ENCODE assay signal across 9 mouse cellular contexts in the genomic region with DNA sequence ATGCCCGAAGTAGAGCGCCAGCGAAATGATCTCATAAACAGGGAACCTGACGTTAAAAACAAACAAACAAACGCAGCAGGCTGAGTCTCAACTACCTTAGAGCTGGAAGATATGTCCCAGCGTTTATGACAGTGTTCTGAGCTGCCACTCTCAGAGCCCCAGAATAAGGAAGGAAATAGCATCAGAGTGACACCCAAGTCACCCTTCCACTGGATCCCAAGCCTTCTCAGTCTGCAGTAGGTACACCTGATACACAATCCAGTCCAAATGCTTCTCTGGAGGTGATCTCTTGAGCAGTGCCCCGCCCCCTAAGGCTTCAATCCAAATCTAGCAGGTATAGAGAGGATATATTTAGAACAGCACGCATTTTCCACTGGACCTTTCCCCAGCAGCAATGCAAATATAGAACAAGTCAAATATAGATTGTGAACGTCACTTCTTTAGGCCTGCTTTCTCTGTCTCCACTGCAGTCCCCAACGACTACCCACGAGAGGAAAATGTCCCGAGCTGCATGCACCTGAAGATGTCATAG. TPM values are rescaled to one million over a fixed set of nuclear protein-coding genes. Genes with fewer than 3 reads are reported as not detected.
A peak's percentile ranks its signal among the peaks of the same experiment; 100 is the strongest.
DNase-seq lines count a peak whose midpoint lies in the region; ATAC-seq lines count a peak whose summit lies in the region.
"Had no signal": no experiment of that assay in that cellular context is flagged by ENCODE, and none has a peak within 500 bp of the region (broad histone marks: within the 10 kb centered on the region; RNA-seq: fewer than 3 reads in every experiment).

No protein-coding gene starts in this region.

- no peak for ATAC-seq in heart, embryonic 11.5 days (replicated peaks; ENCODE audit: insufficient number of reproducible peaks, low FRiP score, low TSS enrichment)
- peak; percentile 19 for ATAC-seq in midbrain, embryonic 13.5 days

- H3K9me3 ChIP-seq in heart, embryonic 11.5 days (replicated peaks; ENCODE audit: control insufficient read depth, low read length): no peaks in the 10 kb centered on the region
- H3K9me3 ChIP-seq in midbrain, embryonic 13.5 days: no peaks in the 10 kb centered on the region

- H3K27me3 ChIP-seq in heart, embryonic 11.5 days (ENCODE audit: control insufficient read depth, insufficient read depth, low read length): no peaks in the 10 kb centered on the region
- H3K27me3 ChIP-seq in midbrain, embryonic 13.5 days: no peaks in the 10 kb centered on the region

- peak; percentile 10 for DNase-seq in kidney, adult 18-20 months
- no peak for DNase-seq in kidney, postnatal 25 days
- DNase-seq in cerebellum, adult 11-12 months: peak; percentile 42
- DNase-seq in kidney, postnatal 14 days: peak; percentile 10
- DNase-seq in T-cell, adult 2 months (ENCODE audit: low spot score): no peak
- no peak for DNase-seq in gastrocnemius, postnatal 36 days

- H3K4me3 ChIP-seq in heart, embryonic 11.5 days (ENCODE audit: low read depth, low read length): peak overlapping the region; percentile 84
- peak overlapping the region; percentile 81 for H3K4me3 ChIP-seq in midbrain, embryonic 13.5 days (replicated peaks)

- H3K36me3 ChIP-seq in heart, embryonic 11.5 days (ENCODE audit: control insufficient read depth, insufficient read depth, low read length): no peaks in the 10 kb centered on the region
- H3K36me3 ChIP-seq in midbrain, embryonic 13.5 days: no peaks in the 10 kb centered on the region

- H3K9ac ChIP-seq in heart, embryonic 11.5 days (ENCODE audit: low read depth, low read length): peak overlapping the region; percentile 70
- H3K9ac ChIP-seq in midbrain, embryonic 13.5 days (replicated peaks): no peak overlapping the region

- H3K4me1 ChIP-seq in heart, embryonic 11.5 days (ENCODE audit: control insufficient read depth, insufficient read depth, low read length): peaks cover 13% of the 10 kb centered on the region
- peaks cover 31% of the 10 kb centered on the region for H3K4me1 ChIP-seq in midbrain, embryonic 13.5 days (replicated peaks)

- H3K4me2 ChIP-seq in heart, embryonic 11.5 days: peak overlapping the region; percentile 87
- H3K4me2 ChIP-seq in midbrain, embryonic 13.5 days (replicated peaks): peak overlapping the region; percentile 77

- peak overlapping the region; percentile 73 for H3K27ac ChIP-seq in heart, embryonic 11.5 days (ENCODE audit: low read depth, low read length)
- H3K27ac ChIP-seq in midbrain, embryonic 13.5 days: peak overlapping the region; percentile 91; the same call in 1 of the 2 replicates

- WGBS in heart, embryonic 11.5 days (ENCODE audit: insufficient replicate concordance): 28% methylated on average over 12 of the region's 12 CpGs
- WGBS in midbrain, embryonic 13.5 days: 44% methylated on average over 12 of the region's 12 CpGs

- intact Hi-C loops in gastrocnemius, postnatal 36 days (cut with DNase I): loop anchor here (2.0 to 5.0 kb wide), 2 partner anchors 69 to 189 kb away; a partner anchor contains a TSS

RNA-seq across cellular contexts. Expression of a gene that starts 0.8 kb away (rescaled TPM):
- 6.8 and 7.4 TPM in 2 replicates for polyA plus RNA-seq in heart, embryonic 11.5 days (2014; fragmentation: Nextera tagmentation; extraction: Ambion mirVana)
- polyA plus RNA-seq in midbrain, embryonic 13.5 days (2015; fragmentation: Nextera tagmentation; extraction: Ambion mirVana): 3.6 and 4.1 TPM in 2 replicates
- 1 to 10 TPM; 2.2 to 2.5 TPM for total RNA-seq in gastrocnemius, postnatal 36 days (2021)

RNA-seq across cellular contexts. Expression of a gene that starts 0.9 kb away (rescaled TPM):
- 12.5 and 15.0 TPM in 2 replicates for polyA plus RNA-seq in heart, embryonic 11.5 days (2014; fragmentation: Nextera tagmentation; extraction: Ambion mirVana)
- polyA plus RNA-seq in midbrain, embryonic 13.5 days (2015; fragmentation: Nextera tagmentation; extraction: Ambion mirVana): 6.9 TPM in 2 replicates
- 1 to 10 TPM; 3.3 to 5.0 TPM for total RNA-seq in gastrocnemius, postnatal 36 days (2021)

RNA-seq across cellular contexts. Expression of a gene that starts 4.9 kb away (rescaled TPM):
- polyA plus RNA-seq in heart, embryonic 11.5 days (2014; fragmentation: Nextera tagmentation; extraction: Ambion mirVana): not detected in 2 replicates
- not detected in 2 replicates for polyA plus RNA-seq in midbrain, embryonic 13.5 days (2015; fragmentation: Nextera tagmentation; extraction: Ambion mirVana)
- total RNA-seq in gastrocnemius, postnatal 36 days (2021): not detected
- total RNA-seq: left cerebral cortex, postnatal 36 days had no signal

Comparison
In these comparisons a context has a peak if more than half of its experiments do, and no peak if none do; other contexts are left out.
1. DNase-seq: peak in kidney, adult 18-20 months (single experiment), cerebellum, adult 11-12 months (single experiment) and kidney, postnatal 14 days (single experiment); none in kidney, postnatal 25 days (0 of 2), T-cell, adult 2 months (single experiment) and gastrocnemius, postnatal 36 days (0 of 2).